Comparison of ENCODE assay signal across 11 mouse cellular contexts in genomic region chr2:168478431-168478830, GRCm38 (mm10).
DNase-seq lines count a peak whose midpoint lies in the region; ATAC-seq and TF ChIP-seq lines count a peak whose summit lies in the region.
"Had no signal": no experiment of that assay in that cellular context is flagged by ENCODE, and none has a peak within 500 bp of the region (broad histone marks: within the 10 kb centered on the region; RNA-seq: fewer than 3 reads in every experiment).

No protein-coding gene starts in this region.

- H3K9ac ChIP-seq in liver, postnatal 0 days (replicated peaks), result no peak overlapping the region
- no peak overlapping the region for H3K9ac ChIP-seq in liver, embryonic 11.5 days (ENCODE audit: low read depth, low read length)
- H3K9ac ChIP-seq in heart, embryonic 11.5 days (ENCODE audit: low read depth, low read length), result no peak overlapping the region
- no peak overlapping the region for H3K9ac ChIP-seq in midbrain, postnatal 0 days (replicated peaks; ENCODE audit: low read length, poor library complexity, severe bottlenecking)
- H3K9ac ChIP-seq: limb, embryonic 15.5 days; midbrain, embryonic 12.5 days had no signal

- intact Hi-C loops in heart, postnatal 36 days (cut with DNase I), result loop anchor here (2.0 kb wide), 1 partner anchor 42 kb away; no protein-coding TSS in a partner anchor
- intact Hi-C loops in left cerebral cortex, postnatal 14 days (cut with DNase I), result no loop called here

- WGBS in liver, postnatal 0 days (ENCODE audit: insufficient replicate concordance), result 31% methylated on average over 7 of the region's 7 CpGs
- 41% methylated on average over 7 of the region's 7 CpGs for WGBS in liver, embryonic 11.5 days
- 33% methylated on average over 7 of the region's 7 CpGs for WGBS in heart, embryonic 11.5 days (ENCODE audit: insufficient replicate concordance)
- WGBS in midbrain, postnatal 0 days, result 67% methylated on average over 7 of the region's 7 CpGs

- H3K9me3 ChIP-seq in liver, postnatal 0 days (ENCODE audit: low read length), result no peaks in the 10 kb centered on the region
- H3K9me3 ChIP-seq in liver, embryonic 11.5 days (ENCODE audit: control insufficient read depth, low read length), result no peaks in the 10 kb centered on the region
- H3K9me3 ChIP-seq in heart, embryonic 11.5 days (replicated peaks; ENCODE audit: control insufficient read depth, low read length), result no peaks in the 10 kb centered on the region
- no peaks in the 10 kb centered on the region for H3K9me3 ChIP-seq in midbrain, postnatal 0 days (ENCODE audit: low read length)
- H3K9me3 ChIP-seq: limb, embryonic 15.5 days; midbrain, embryonic 12.5 days had no signal

- no peak overlapping the region for H3K27ac ChIP-seq in liver, postnatal 0 days (ENCODE audit: low read depth)
- H3K27ac ChIP-seq in liver, embryonic 11.5 days (ENCODE audit: low read depth, low read length), result no peak overlapping the region
- peak overlapping the region; percentile 50; the same call in 1 of the 2 replicates for H3K27ac ChIP-seq in heart, embryonic 11.5 days (ENCODE audit: low read depth, low read length)
- H3K27ac ChIP-seq in midbrain, postnatal 0 days (ENCODE audit: low read depth, low read length), result no peak overlapping the region
- H3K27ac ChIP-seq: limb, embryonic 15.5 days; midbrain, embryonic 12.5 days had no signal

- TF ChIP-seq EP300 in liver, postnatal 0 days (IDR thresholded peaks at IDR 0.05; ENCODE audit: low read depth), result no peak

- H3K27me3 ChIP-seq in liver, postnatal 0 days (ENCODE audit: insufficient read depth, low read length), result 0 out of 2 replicates have a peak, but pooled peaks cover 3% of the 10 kb centered on the region
- peaks cover 8% of the 10 kb centered on the region for H3K27me3 ChIP-seq in liver, embryonic 11.5 days (replicated peaks; ENCODE audit: control insufficient read depth, insufficient read depth, low read length)
- H3K27me3 ChIP-seq in heart, embryonic 11.5 days (ENCODE audit: control insufficient read depth, insufficient read depth, low read length), result peaks cover 73% of the 10 kb centered on the region
- H3K27me3 ChIP-seq in midbrain, postnatal 0 days (ENCODE audit: insufficient read depth, low read length), result no peaks in the 10 kb centered on the region

- no peak overlapping the region for H3K4me2 ChIP-seq in liver, postnatal 0 days (ENCODE audit: low read depth, low read length)
- no peak overlapping the region for H3K4me2 ChIP-seq in liver, embryonic 11.5 days
- no peak overlapping the region for H3K4me2 ChIP-seq in heart, embryonic 11.5 days
- H3K4me2 ChIP-seq in midbrain, postnatal 0 days (ENCODE audit: low read depth, low read length, poor library complexity, severe bottlenecking), result no peak overlapping the region
- H3K4me2 ChIP-seq: limb, embryonic 15.5 days; midbrain, embryonic 12.5 days had no signal

- peak; percentile 23; the same call in 1 of the 2 replicates for ATAC-seq in liver, postnatal 0 days
- ATAC-seq in liver, embryonic 11.5 days (replicated peaks; ENCODE audit: low FRiP score), result no peak
- ATAC-seq in heart, embryonic 11.5 days (replicated peaks; ENCODE audit: insufficient number of reproducible peaks, low FRiP score, low TSS enrichment), result peak; percentile 48
- no peak for ATAC-seq in midbrain, postnatal 0 days (ENCODE audit: low FRiP score)

- TF ChIP-seq CTCF in liver, postnatal 0 days (IDR thresholded peaks at IDR 0.05; ENCODE audit: low read depth), result no peak
- no peak for TF ChIP-seq CTCF in midbrain, postnatal 0 days (IDR thresholded peaks at IDR 0.05)

- no peak overlapping the region for H3K4me3 ChIP-seq in liver, postnatal 0 days (ENCODE audit: low read depth, low read length)
- H3K4me3 ChIP-seq in liver, embryonic 11.5 days (ENCODE audit: low read depth, low read length), result no peak overlapping the region
- H3K4me3 ChIP-seq in heart, embryonic 11.5 days (ENCODE audit: low read depth, low read length), result no peak overlapping the region
- H3K4me3 ChIP-seq in midbrain, postnatal 0 days (ENCODE audit: low read depth, low read length), result no peak overlapping the region
- H3K4me3 ChIP-seq: limb, embryonic 15.5 days; midbrain, embryonic 12.5 days had no signal

- H3K36me3 ChIP-seq in liver, postnatal 0 days (replicated peaks; ENCODE audit: insufficient read depth, low read length), result no peaks in the 10 kb centered on the region
- no peaks in the 10 kb centered on the region for H3K36me3 ChIP-seq in liver, embryonic 11.5 days (ENCODE audit: control insufficient read depth, insufficient read depth, low read length)
- H3K36me3 ChIP-seq in heart, embryonic 11.5 days (ENCODE audit: control insufficient read depth, insufficient read depth, low read length), result no peaks in the 10 kb centered on the region
- H3K36me3 ChIP-seq in midbrain, postnatal 0 days (ENCODE audit: insufficient read depth, low read length), result no peaks in the 10 kb centered on the region
- H3K36me3 ChIP-seq: limb, embryonic 15.5 days; midbrain, embryonic 12.5 days had no signal

- H3K4me1 ChIP-seq in liver, postnatal 0 days (ENCODE audit: insufficient read depth), result no peaks in the 10 kb centered on the region; the same call in 1 of the 2 replicates
- no peaks in the 10 kb centered on the region; the same call in 1 of the 2 replicates for H3K4me1 ChIP-seq in liver, embryonic 11.5 days (replicated peaks; ENCODE audit: control insufficient read depth, insufficient read depth, low read length)
- H3K4me1 ChIP-seq in heart, embryonic 11.5 days (ENCODE audit: control insufficient read depth, insufficient read depth, low read length), result peaks cover 6% of the 10 kb centered on the region; the same call in 1 of the 2 replicates
- no peaks in the 10 kb centered on the region for H3K4me1 ChIP-seq in midbrain, postnatal 0 days (ENCODE audit: insufficient read depth, low read length)
- H3K4me1 ChIP-seq: midbrain, embryonic 12.5 days had no signal

- DNase-seq in liver, postnatal 0 days, result no peak
- no peak for DNase-seq in liver, embryonic 11.5 days (ENCODE audit: low spot score)
- DNase-seq in heart, postnatal 36 days, result peak; percentile 34 to 60
- DNase-seq in lung, postnatal 14 days, result peak; percentile 27
- DNase-seq in left cerebral cortex, adult 8-10 months (ENCODE audit: low spot score in 2 of 2), result no peak
- no peak for DNase-seq in left cerebral cortex, postnatal 14 days (ENCODE audit: low spot score in 2 of 2)
- no peak for DNase-seq in midbrain, postnatal 0 days (ENCODE audit: low spot score)
- DNase-seq: right cerebral cortex, adult 18-20 months had no signal

Comparison
In these comparisons a context has a peak if more than half of its experiments do, and no peak if none do; other contexts are left out.
1. ATAC-seq: peak in liver, postnatal 0 days (single experiment) and heart, embryonic 11.5 days (single experiment); none in liver, embryonic 11.5 days (single experiment) and midbrain, postnatal 0 days (single experiment).
2. DNase-seq: peak in heart, postnatal 36 days (2 of 2) and lung, postnatal 14 days (single experiment); none in liver, postnatal 0 days (single experiment), liver, embryonic 11.5 days (single experiment), left cerebral cortex, adult 8-10 months (0 of 2), left cerebral cortex, postnatal 14 days (0 of 2) and midbrain, postnatal 0 days (single experiment).